Mouse (Mus musculus) small intestine, adult 10 weeks (tissue): Measurements from ENCODE around the gene Tubgcp5. TPM values are rescaled to one million over a fixed set of nuclear protein-coding genes. Genes with fewer than 3 reads are reported as not detected.

ENCODE experiments used
- polyA plus RNA-seq: library from polyadenylated mRNA; stranded (reverse); fragments of 350-450 nt; fragmentation: Illumina TruSeq; extraction: RNeasy Lipid Tissue Mini Kit (QIAGEN cat#74804); gene quantifications from one replicate; pipeline ENCODE4 v1.2.3, GENCODE M21; 2014; ENCODE audit warnings: low replicate concordance

Gene Tubgcp5
- polyA plus RNA-seq = 22.6 TPM

DNA sequence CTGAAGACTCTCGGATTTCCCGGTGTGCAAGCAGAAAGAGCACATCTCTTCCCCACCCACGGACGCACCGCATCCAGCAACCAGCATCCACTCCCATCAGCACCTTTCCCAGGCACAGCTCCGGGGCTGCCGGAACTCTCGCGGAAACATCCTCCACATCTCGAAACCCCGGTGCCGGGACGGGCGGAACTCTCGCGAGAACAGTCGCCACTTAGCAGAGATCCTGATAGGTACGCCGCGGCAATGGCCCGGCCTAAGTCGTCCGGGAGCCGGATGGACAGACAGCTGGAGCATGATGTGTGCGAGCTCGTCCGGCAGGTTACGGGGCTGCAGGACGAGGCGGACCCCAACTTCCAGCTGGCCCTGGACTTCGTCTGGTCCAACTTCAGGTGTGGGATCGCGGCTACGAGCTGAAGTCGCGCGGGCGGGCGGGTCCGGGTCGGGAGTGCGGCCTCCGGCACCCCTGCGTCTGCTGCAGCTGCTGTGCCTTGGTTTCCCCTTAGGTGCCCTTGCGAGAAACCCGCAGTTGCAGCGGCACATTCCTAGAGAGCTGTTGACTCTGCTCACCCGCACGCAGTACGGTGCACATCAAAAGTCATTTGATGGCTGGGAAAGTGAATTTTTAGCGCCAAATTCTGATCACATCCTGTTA, at the start of gene Tubgcp5:
Tubgcp5 (plus strand) TSS at position 203 of the 652 bp plus-strand sequence.

GRCm38 (mm10) chr7:55767926-55768325, 26.0 kb upstream of the Tubgcp5 start, which contains the start of gene Siglech:
Gene Siglech (plus strand): TSS chr7:55768178.

DNA sequence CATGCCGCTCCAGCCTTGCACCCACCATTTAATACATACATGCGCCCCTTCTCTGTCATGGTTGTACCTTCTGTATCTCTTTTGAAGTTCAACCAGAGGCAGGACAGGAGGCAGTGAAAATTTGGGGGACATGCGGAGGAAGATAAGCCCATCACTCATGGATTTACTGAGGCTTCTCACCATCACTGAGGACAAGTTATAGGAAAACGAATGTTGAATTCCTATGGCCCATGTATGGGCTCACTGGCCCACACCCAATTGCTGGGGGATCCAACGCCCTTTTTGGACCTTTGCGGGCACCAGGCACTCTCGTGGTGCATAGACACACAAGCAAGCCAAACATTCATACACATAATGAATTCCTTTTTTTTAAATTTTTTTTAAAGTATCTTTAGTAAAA, 47.5 kb downstream of the Tubgcp5 start, which contains the start of gene Cyfip1:
Cyfip1 (plus strand) TSS at position 301 of the 400 bp plus-strand sequence.

Other genes with a start within 250 kb of the Tubgcp5 start
- gene Siglech, start 26.0 kb upstream of the Tubgcp5 start, polyA plus RNA-seq = 1.8 TPM
- gene Cyfip1, start 47.6 kb downstream of the Tubgcp5 start, polyA plus RNA-seq = 48.8 TPM
- gene Nipa2, start 168.3 kb downstream of the Tubgcp5 start, polyA plus RNA-seq = 189 TPM
- 5.5 TPM for gene Nipa1, start 225.8 kb downstream of the Tubgcp5 start, polyA plus RNA-seq